27 mouse cellular contexts compared by ENCODE assay signal in the genomic region with DNA sequence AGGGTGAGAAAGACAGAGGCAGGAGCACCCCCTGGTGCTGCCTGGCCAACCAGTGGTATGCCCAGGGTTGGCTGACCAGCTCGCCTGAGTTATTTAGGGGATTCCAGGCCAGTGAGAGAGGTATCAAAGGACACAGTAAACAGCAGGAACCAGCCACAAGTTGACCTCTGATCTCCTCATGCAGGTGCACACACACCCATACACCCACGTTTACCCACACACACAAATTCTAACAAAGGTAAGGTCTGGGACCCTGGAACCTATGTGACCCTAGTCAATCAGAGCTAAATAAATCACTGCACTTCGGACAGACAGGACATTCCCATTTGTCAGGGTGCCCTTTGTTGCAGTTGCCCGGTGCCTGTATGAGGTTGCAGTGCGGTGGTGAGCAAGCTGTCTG.
DNase-seq lines count a peak whose midpoint lies in the region; ATAC-seq and TF ChIP-seq lines count a peak whose summit lies in the region.
"Had no signal": no experiment of that assay in that cellular context is flagged by ENCODE, and none has a peak within 500 bp of the region (broad histone marks: within the 10 kb centered on the region; RNA-seq: fewer than 3 reads in every experiment).

No protein-coding gene starts in this region.

- H3K4me2 ChIP-seq in heart, embryonic 15.5 days = no peak overlapping the region
- H3K4me2 ChIP-seq in heart, embryonic 12.5 days = no peak overlapping the region
- H3K4me2 ChIP-seq in kidney, postnatal 0 days (ENCODE audit: low read length) = no peak overlapping the region
- H3K4me2 ChIP-seq in kidney, embryonic 16.5 days (replicated peaks; ENCODE audit: low read depth, low read length) = no peak overlapping the region
- H3K4me2 ChIP-seq in liver, embryonic 13.5 days = no peak overlapping the region
- H3K4me2 ChIP-seq: embryonic facial prominence, embryonic 12.5 days; forebrain, embryonic 15.5 days; heart, embryonic 11.5 days; hindbrain, embryonic 13.5 days; lung, embryonic 15.5 days; midbrain, embryonic 11.5 days; neural tube, embryonic 12.5 days had no signal

- no peaks in the 10 kb centered on the region for H3K27me3 ChIP-seq in heart, embryonic 15.5 days
- H3K27me3 ChIP-seq in heart, embryonic 12.5 days (replicated peaks) = no peaks in the 10 kb centered on the region
- no peaks in the 10 kb centered on the region for H3K27me3 ChIP-seq in kidney, postnatal 0 days (ENCODE audit: insufficient read depth, low read length)
- no peaks in the 10 kb centered on the region for H3K27me3 ChIP-seq in kidney, embryonic 16.5 days (ENCODE audit: insufficient read depth, low read length)
- H3K27me3 ChIP-seq in liver, embryonic 13.5 days = no peaks in the 10 kb centered on the region
- H3K27me3 ChIP-seq: embryonic facial prominence, embryonic 12.5 days; forebrain, embryonic 15.5 days; hindbrain, embryonic 13.5 days; lung, embryonic 15.5 days; neural tube, embryonic 12.5 days; Patski had no signal

- DNase-seq in kidney, postnatal 0 days (ENCODE audit: low spot score) = peak; percentile 26
- DNase-seq in liver, embryonic 13.5 days = no peak
- DNase-seq: adrenal gland, postnatal 10 days; cerebellum, adult 11-12 months; cerebellum, adult 9-11 months; gastrocnemius, adult 2 months; gastrocnemius, postnatal 36 days; heart, adult 18-20 months; right cerebral cortex, adult 18-20 months; right cerebral cortex, postnatal 4 days; thymus, adult 2 months; thymus, postnatal 36 days had no signal

- H3K4me1 ChIP-seq in heart, embryonic 15.5 days (replicated peaks) = no peaks in the 10 kb centered on the region
- 0 out of 2 replicates have a peak, but pooled peaks cover 7% of the 10 kb centered on the region for H3K4me1 ChIP-seq in heart, embryonic 12.5 days (replicated peaks)
- no peaks in the 10 kb centered on the region; the same call in 1 of the 2 replicates for H3K4me1 ChIP-seq in kidney, postnatal 0 days (replicated peaks; ENCODE audit: insufficient read depth, low read length)
- peaks cover 3% of the 10 kb centered on the region; the same call in 1 of the 2 replicates for H3K4me1 ChIP-seq in kidney, embryonic 16.5 days (ENCODE audit: insufficient read depth, low read length)
- H3K4me1 ChIP-seq in liver, embryonic 13.5 days (replicated peaks) = no peaks in the 10 kb centered on the region
- H3K4me1 ChIP-seq: forebrain, embryonic 15.5 days; lung, embryonic 15.5 days; neural tube, embryonic 12.5 days had no signal

- H3K4me3 ChIP-seq in heart, embryonic 15.5 days = no peak overlapping the region
- H3K4me3 ChIP-seq in heart, embryonic 12.5 days = no peak overlapping the region
- H3K4me3 ChIP-seq in kidney, postnatal 0 days (replicated peaks; ENCODE audit: low read depth, low read length) = no peak overlapping the region
- no peak overlapping the region for H3K4me3 ChIP-seq in kidney, embryonic 16.5 days (ENCODE audit: low read length)
- no peak overlapping the region for H3K4me3 ChIP-seq in liver, embryonic 13.5 days (replicated peaks)
- H3K4me3 ChIP-seq: embryonic facial prominence, embryonic 12.5 days; forebrain, embryonic 15.5 days; gastrocnemius, adult 2 months; hindbrain, embryonic 13.5 days; lung, embryonic 15.5 days; myocyte; neural tube, embryonic 12.5 days had no signal

- 0 out of 2 replicates have a peak, but pooled peaks have one; percentile 17 for ATAC-seq in heart, embryonic 15.5 days (replicated peaks; ENCODE audit: insufficient number of reproducible peaks, insufficient read depth, low FRiP score, low read depth)
- ATAC-seq in heart, embryonic 12.5 days (ENCODE audit: insufficient number of reproducible peaks, low FRiP score) = no peak
- no peak for ATAC-seq in kidney, postnatal 0 days (replicated peaks; ENCODE audit: low FRiP score, low read depth)
- ATAC-seq in kidney, embryonic 16.5 days (ENCODE audit: low FRiP score, low TSS enrichment) = no peak
- peak; percentile 64 for ATAC-seq in liver, embryonic 13.5 days (ENCODE audit: low read depth)
- no peak for ATAC-seq in cerebellum, adult (ENCODE audit: insufficient number of reproducible peaks, low FRiP score, low TSS enrichment)
- no peak for ATAC-seq in megakaryocyte progenitor cell, adult 5-6 weeks (replicated peaks; ENCODE audit: poor library complexity)
- ATAC-seq: forebrain, embryonic 15.5 days; intestine, embryonic 16.5 days; Patski had no signal

- WGBS in heart, embryonic 15.5 days = 63% methylated on average over 5 of the region's 5 CpGs
- 62% methylated on average over 5 of the region's 5 CpGs for WGBS in heart, embryonic 12.5 days
- 36% methylated on average over 5 of the region's 5 CpGs for WGBS in kidney, postnatal 0 days
- WGBS in kidney, embryonic 16.5 days = 26% methylated on average over 5 of the region's 5 CpGs
- WGBS in liver, embryonic 13.5 days (ENCODE audit: insufficient replicate concordance) = 41% methylated on average over 5 of the region's 5 CpGs

- H3K9me3 ChIP-seq in heart, embryonic 15.5 days (replicated peaks) = no peaks in the 10 kb centered on the region
- peaks cover 6% of the 10 kb centered on the region; the same call in 1 of the 2 replicates for H3K9me3 ChIP-seq in heart, embryonic 12.5 days (replicated peaks)
- H3K9me3 ChIP-seq in kidney, postnatal 0 days (replicated peaks; ENCODE audit: low read length) = no peaks in the 10 kb centered on the region
- no peaks in the 10 kb centered on the region for H3K9me3 ChIP-seq in kidney, embryonic 16.5 days (ENCODE audit: low read length)
- peaks cover 25% of the 10 kb centered on the region for H3K9me3 ChIP-seq in liver, embryonic 13.5 days (replicated peaks)
- H3K9me3 ChIP-seq: embryonic facial prominence, embryonic 12.5 days; forebrain, embryonic 15.5 days; hindbrain, embryonic 13.5 days; lung, embryonic 15.5 days; neural tube, embryonic 12.5 days had no signal

- H3K27ac ChIP-seq in heart, embryonic 15.5 days = no peak overlapping the region
- H3K27ac ChIP-seq in heart, embryonic 12.5 days (ENCODE audit: poor library complexity, severe bottlenecking) = no peak overlapping the region
- H3K27ac ChIP-seq in kidney, postnatal 0 days = no peak overlapping the region
- no peak overlapping the region for H3K27ac ChIP-seq in kidney, embryonic 16.5 days (ENCODE audit: low read length)
- no peak overlapping the region for H3K27ac ChIP-seq in liver, embryonic 13.5 days
- H3K27ac ChIP-seq: forebrain, embryonic 15.5 days; gastrocnemius, adult 2 months; hindbrain, embryonic 13.5 days; lung, embryonic 15.5 days; neural tube, embryonic 12.5 days had no signal

- no peak overlapping the region for H3K9ac ChIP-seq in heart, embryonic 15.5 days
- H3K9ac ChIP-seq in heart, embryonic 12.5 days = no peak overlapping the region
- H3K9ac ChIP-seq in kidney, postnatal 0 days (ENCODE audit: low read depth, low read length) = no peak overlapping the region
- H3K9ac ChIP-seq in kidney, embryonic 16.5 days (replicated peaks; ENCODE audit: low read length) = no peak overlapping the region
- no peak overlapping the region for H3K9ac ChIP-seq in liver, embryonic 13.5 days
- H3K9ac ChIP-seq: embryonic facial prominence, embryonic 12.5 days; forebrain, embryonic 15.5 days; hindbrain, embryonic 13.5 days; lung, embryonic 15.5 days; neural tube, embryonic 12.5 days had no signal

- TF ChIP-seq CTCF in kidney, postnatal 0 days (IDR thresholded peaks at IDR 0.05; ENCODE audit: low read depth) = peak; percentile 27; the same call in 1 of the 2 replicates

- no peaks in the 10 kb centered on the region for H3K36me3 ChIP-seq in heart, embryonic 15.5 days
- no peaks in the 10 kb centered on the region for H3K36me3 ChIP-seq in heart, embryonic 12.5 days
- H3K36me3 ChIP-seq in kidney, postnatal 0 days (ENCODE audit: insufficient read depth, low read length) = no peaks in the 10 kb centered on the region
- H3K36me3 ChIP-seq in kidney, embryonic 16.5 days (ENCODE audit: insufficient read depth, low read length) = no peaks in the 10 kb centered on the region
- no peaks in the 10 kb centered on the region for H3K36me3 ChIP-seq in liver, embryonic 13.5 days
- H3K36me3 ChIP-seq: embryonic facial prominence, embryonic 12.5 days; forebrain, embryonic 15.5 days; hindbrain, embryonic 13.5 days; lung, embryonic 15.5 days; neural tube, embryonic 12.5 days had no signal

Comparison
In these comparisons a context has a peak if more than half of its experiments do, and no peak if none do; other contexts are left out.
1. ATAC-seq: peak in heart, embryonic 15.5 days (single experiment) and liver, embryonic 13.5 days (single experiment); none in heart, embryonic 12.5 days (single experiment), kidney, postnatal 0 days (single experiment), kidney, embryonic 16.5 days (single experiment), cerebellum, adult (single experiment) and megakaryocyte progenitor cell, adult 5-6 weeks (single experiment).